Mouse (Mus musculus) neural tube, embryonic 15.5 days (tissue): ENCODE results near the gene B4galnt4. TPM values are rescaled to one million over a fixed set of nuclear protein-coding genes. Genes with fewer than 3 reads are reported as not detected.
"Not testable (repeated sequence)": the region's sequence is repeated elsewhere in the genome, so short reads cannot be mapped to it uniquely, and the experiment has no call there.

Experiments used
- ATAC-seq: fragments of 200-750 bp; cut with Nextera tagmentation; 2 replicates; pipeline ENCODE4 v1.8.0; 2017; ENCODE audit warnings: mild to moderate bottlenecking, moderate TSS enrichment, moderate library complexity; ENCODE audit not compliant: low FRiP score
- H3K27ac ChIP-seq: fragments of 300-500 bp; sonication (generic); replicated peaks from 2 replicates; pipeline ENCODE4 v1.5.1; 2015; ENCODE audit warnings: mild to moderate bottlenecking, inconsistent platforms
- H3K27me3 ChIP-seq: fragments of 300-500 bp; sonication (generic); replicated peaks from 2 replicates; pipeline ENCODE4 v1.6.1; 2015; ENCODE audit warnings: inconsistent platforms
- H3K36me3 ChIP-seq: fragments of 300-500 bp; sonication (generic); 2 replicates; pipeline ENCODE4 v1.6.1; 2015; ENCODE audit warnings: inconsistent platforms
- H3K4me1 ChIP-seq: fragments of 300-500 bp; sonication (generic); 2 replicates; pipeline ENCODE4 v1.6.1; 2015; ENCODE audit warnings: inconsistent platforms
- H3K4me2 ChIP-seq: fragments of 300-500 bp; sonication (generic); 2 replicates; pipeline ENCODE4 v1.6.1; 2015; ENCODE audit warnings: inconsistent platforms, mild to moderate bottlenecking, moderate library complexity
- H3K4me3 ChIP-seq: fragments of 300-500 bp; sonication (generic); replicated peaks from 2 replicates; pipeline ENCODE4 v1.5.1; 2015; ENCODE audit warnings: mild to moderate bottlenecking, inconsistent platforms
- H3K9ac ChIP-seq: fragments of 300-500 bp; sonication (generic); replicated peaks from 2 replicates; pipeline ENCODE4 v1.6.1; 2015; ENCODE audit warnings: mild to moderate bottlenecking, inconsistent platforms
- H3K9me3 ChIP-seq: fragments of 300-500 bp; sonication (generic); replicated peaks from 2 replicates; pipeline ENCODE4 v1.6.1; 2016; ENCODE audit warnings: inconsistent platforms
- WGBS: fragments of 180-500 bp; shearing (Covaris S2); methylation state at CpG from one replicate; pipeline ENCODE4 v1.1.7; 2015; ENCODE audit warnings: mixed read lengths; 5-methylcytosine and 5-hydroxymethylcytosine counted together
- polyA plus RNA-seq: library from polyadenylated mRNA; unstranded; fragments of >200 nt; fragmentation: Nextera tagmentation; extraction: Ambion mirVana; gene quantifications from 2 replicates; pipeline ENCODE4 v1.2.1, GENCODE M21; 2015

Gene B4galnt4
- polyA plus RNA-seq, 1 experiment from 2014 or later: 51.2 TPM

GRCm38 (mm10) chr7:141028831-141029230, 32.1 kb upstream of the B4galnt4 start, which contains the start of gene Gm17387:
Gm17387 (plus strand) TSS chr7:141029131.
- Histone ChIP-seq H3K27ac (no peak within 1 kb of the TSS), H3K4me1 (no peaks in the 10 kb centered on the region), H3K36me3 (no peaks in the 10 kb centered on the region), H3K4me2 (no peak within 1 kb of the TSS), H3K27me3 (no peaks in the 10 kb centered on the region), H3K9me3 (no peaks in the 10 kb centered on the region), H3K9ac (no peak within 1 kb of the TSS), H3K4me3 (no peak within 1 kb of the TSS)
- 84% methylated on average over 2 of the region's 2 CpGs for WGBS
- no peak for ATAC-seq

- no peaks in the 10 kb centered on the region for H3K9me3 ChIP-seq
- H3K4me3 ChIP-seq: no peak overlapping the region
- WGBS: 45% methylated on average over 3 of the region's 3 CpGs
- no peaks in the 10 kb centered on the region for H3K27me3 ChIP-seq
- no peak for ATAC-seq
- H3K27ac ChIP-seq: no peak overlapping the region
- H3K4me1 ChIP-seq: no peaks in the 10 kb centered on the region
- H3K4me2 ChIP-seq: no peak overlapping the region
- no peak overlapping the region for H3K9ac ChIP-seq
- H3K36me3 ChIP-seq: no peaks in the 10 kb centered on the region
Measured at GRCm38 (mm10) chr7:141030390-141030789, 30.5 kb upstream of the B4galnt4 start.

GRCm38 (mm10) chr7:141032458-141033167, 28.3 kb upstream of the B4galnt4 start:
- 84% methylated on average over 9 of the region's 9 CpGs for WGBS

GRCm38 (mm10) chr7:141036624-141037023, 24.3 kb upstream of the B4galnt4 start:
- not testable (repeated sequence) for H3K4me1 ChIP-seq, ATAC-seq, H3K9me3 ChIP-seq, H3K27me3 ChIP-seq, H3K9ac ChIP-seq, H3K36me3 ChIP-seq, H3K4me2 ChIP-seq, H3K27ac ChIP-seq, H3K4me3 ChIP-seq
- WGBS: 83% methylated on average over 1 of the region's 2 CpGs

More at GRCm38 (mm10) chr7:141032458-141033167, 28.3 kb upstream of the B4galnt4 start:
- H3K4me3 ChIP-seq: no peak overlapping the region
- no peak overlapping the region for H3K27ac ChIP-seq
- no peak overlapping the region for H3K4me2 ChIP-seq
- no peaks in the 10 kb centered on the region for H3K9me3 ChIP-seq
- H3K27me3 ChIP-seq: no peaks in the 10 kb centered on the region
- no peaks in the 10 kb centered on the region for H3K36me3 ChIP-seq
- H3K9ac ChIP-seq: no peak overlapping the region
- no peaks in the 10 kb centered on the region for H3K4me1 ChIP-seq
- no peak for ATAC-seq

GRCm38 (mm10) chr7:141038090-141039032, 22.5 kb upstream of the B4galnt4 start:
- no peaks in the 10 kb centered on the region for H3K9me3 ChIP-seq
- H3K4me3 ChIP-seq: no peak overlapping the region
- WGBS: 86% methylated on average over 21 of the region's 21 CpGs
- no peak overlapping the region for H3K9ac ChIP-seq
- no peak for ATAC-seq
- H3K36me3 ChIP-seq: no peaks in the 10 kb centered on the region
- H3K27ac ChIP-seq: no peak overlapping the region
- no peak overlapping the region for H3K4me2 ChIP-seq
- 0 out of 2 replicates have a peak, but pooled peaks cover 2% of the 10 kb centered on the region for H3K4me1 ChIP-seq
- no peaks in the 10 kb centered on the region for H3K27me3 ChIP-seq

GRCm38 (mm10) chr7:141039386-141040107, 21.4 kb upstream of the B4galnt4 start:
- 92% methylated on average over 4 of the region's 4 CpGs for WGBS
- H3K36me3 ChIP-seq: no peaks in the 10 kb centered on the region
- ATAC-seq: no peak

GRCm38 (mm10) chr7:141040867-141041606, 19.9 kb upstream of the B4galnt4 start:
- WGBS: 41% methylated on average over 6 of the region's 9 CpGs
- H3K9ac ChIP-seq: no peak overlapping the region
- H3K4me3 ChIP-seq: no peak overlapping the region

More at GRCm38 (mm10) chr7:141039386-141040107, 21.4 kb upstream of the B4galnt4 start:
- Histone ChIP-seq H3K27me3 (no peaks in the 10 kb centered on the region), H3K9ac (no peak overlapping the region), H3K4me2 (no peak overlapping the region), H3K27ac (no peak overlapping the region; the same call in 1 of the 2 replicates), H3K9me3 (no peaks in the 10 kb centered on the region), H3K4me3 (no peak overlapping the region), H3K4me1 (0 out of 2 replicates have a peak, but pooled peaks cover 2% of the 10 kb centered on the region)

GRCm38 (mm10) chr7:141041661-141042060, 19.2 kb upstream of the B4galnt4 start:
- Histone ChIP-seq H3K36me3 (no peaks in the 10 kb centered on the region), H3K9me3 (no peaks in the 10 kb centered on the region), H3K9ac (no peak overlapping the region), H3K27me3 (no peaks in the 10 kb centered on the region), H3K4me3 (no peak overlapping the region), H3K27ac (peak overlapping the region; percentile 72), H3K4me2 (no peak overlapping the region), H3K4me1 (peaks cover 2% of the 10 kb centered on the region; the same call in 1 of the 2 replicates)
- 27% methylated on average over 5 of the region's 5 CpGs for WGBS
- ATAC-seq: peak; percentile 79; the same call in 1 of the 2 replicates

More at GRCm38 (mm10) chr7:141040867-141041606, 19.9 kb upstream of the B4galnt4 start:
- no peak overlapping the region for H3K4me2 ChIP-seq
- H3K27me3 ChIP-seq: no peaks in the 10 kb centered on the region
- 0 out of 2 replicates have a peak, but pooled peaks cover 2% of the 10 kb centered on the region for H3K4me1 ChIP-seq
- H3K36me3 ChIP-seq: no peaks in the 10 kb centered on the region
- no peaks in the 10 kb centered on the region for H3K9me3 ChIP-seq
- no peak for ATAC-seq
- peak overlapping the region; percentile 72 for H3K27ac ChIP-seq

- H3K36me3 ChIP-seq: no peaks in the 10 kb centered on the region
- no peak overlapping the region for H3K9ac ChIP-seq
- H3K9me3 ChIP-seq: no peaks in the 10 kb centered on the region
- H3K4me2 ChIP-seq: no peak overlapping the region
- peaks cover 10% of the 10 kb centered on the region for H3K4me1 ChIP-seq
- no peak for ATAC-seq
- WGBS: 48% methylated on average over 4 of the region's 4 CpGs
- H3K27ac ChIP-seq: no peak overlapping the region
- H3K4me3 ChIP-seq: no peak overlapping the region
- no peaks in the 10 kb centered on the region for H3K27me3 ChIP-seq
Measured at GRCm38 (mm10) chr7:141042539-141042938, 18.4 kb upstream of the B4galnt4 start.

- H3K9me3 ChIP-seq: no peaks in the 10 kb centered on the region
- 62% methylated on average over 6 of the region's 6 CpGs for whole genome bisulfite sequencing
- 0 out of 2 replicates have a peak overlapping the region, but pooled peaks have one; percentile 39 for H3K4me3 ChIP-seq
- H3K4me2 ChIP-seq: peak overlapping the region; percentile 92
- H3K27me3 ChIP-seq: no peaks in the 10 kb centered on the region
- no peaks in the 10 kb centered on the region for H3K36me3 ChIP-seq
- H3K27ac ChIP-seq: peak overlapping the region; percentile 72
- ATAC-seq: no peak
- no peak overlapping the region for H3K9ac ChIP-seq
- H3K4me1 ChIP-seq: peaks cover 20% of the 10 kb centered on the region
Measured at GRCm38 (mm10) chr7:141046931-141047580, 13.8 kb upstream of the B4galnt4 start.
